Mouse (Mus musculus) neural tube, embryonic 11.5 days (tissue): ENCODE measurements around the gene Nudt8. TPM values are rescaled to one million over a fixed set of nuclear protein-coding genes. Genes with fewer than 3 reads are reported as not detected.

ENCODE experiments used
- ATAC-seq: fragments of 200-750 bp; cut with Nextera tagmentation; 2 replicates; pipeline ENCODE4 v1.8.0; 2017; ENCODE audit warnings: moderate number of reproducible peaks, mild to moderate bottlenecking, moderate TSS enrichment, moderate library complexity; ENCODE audit not compliant: insufficient read depth, low FRiP score, low TSS enrichment
- DNase-seq: peaks from one replicate; pipeline ENCODE4 v3.0.0-alpha.2; 2015; ENCODE audit warnings: low spot score
- H3K27ac ChIP-seq: fragments of 300-500 bp; sonication (generic); 2 replicates; pipeline ENCODE4 v1.5.1; 2014; ENCODE audit warnings: low read depth, mild to moderate bottlenecking, low read length
- H3K27me3 ChIP-seq: fragments of 300-500 bp; sonication (generic); 2 replicates; pipeline ENCODE4 v1.6.1; 2014; ENCODE audit warnings: mild to moderate bottlenecking, low read length, mixed read lengths; ENCODE audit not compliant: control insufficient read depth, insufficient read depth
- H3K36me3 ChIP-seq: fragments of 300-500 bp; sonication (generic); 2 replicates; pipeline ENCODE4 v1.6.1; 2014; ENCODE audit warnings: mild to moderate bottlenecking, low read length, moderate library complexity, mixed read lengths; ENCODE audit not compliant: control insufficient read depth, insufficient read depth
- H3K4me1 ChIP-seq: fragments of 300-500 bp; sonication (generic); 2 replicates; pipeline ENCODE4 v1.6.1; 2014; ENCODE audit warnings: low read length, mixed read lengths; ENCODE audit not compliant: control insufficient read depth, insufficient read depth
- H3K4me2 ChIP-seq: fragments of 300-500 bp; sonication (generic); 2 replicates; pipeline ENCODE4 v1.6.1; 2014; ENCODE audit warnings: low read depth, mild to moderate bottlenecking, moderate library complexity
- H3K4me3 ChIP-seq: fragments of 300-500 bp; sonication (generic); 2 replicates; pipeline ENCODE4 v1.5.1; 2014; ENCODE audit warnings: low read depth, low read length
- H3K9ac ChIP-seq: fragments of 300-500 bp; sonication (generic); 2 replicates; pipeline ENCODE4 v1.6.1; 2014; ENCODE audit warnings: mild to moderate bottlenecking, low read length
- H3K9me3 ChIP-seq: fragments of 300-500 bp; sonication (generic); 2 replicates; pipeline ENCODE4 v1.6.1; 2016; ENCODE audit warnings: low read length; ENCODE audit not compliant: control insufficient read depth
- WGBS: fragments of 180-500 bp; shearing (Covaris S2); extraction: QIAGEN DNeasy Blood & Tissue Kit; methylation state at CpG from one replicate; pipeline ENCODE4 v1.1.7; 2014; 5-methylcytosine and 5-hydroxymethylcytosine counted together
- polyA plus RNA-seq: library from polyadenylated mRNA; unstranded; fragments of >200 nt; fragmentation: Nextera tagmentation; extraction: Ambion mirVana; gene quantifications from 2 replicates; pipeline ENCODE4 v1.2.1, GENCODE M21; 2014

Nudt8 gene
- polyA plus RNA-seq, 1 experiment from 2014 or later, result 20.8 TPM

DNA sequence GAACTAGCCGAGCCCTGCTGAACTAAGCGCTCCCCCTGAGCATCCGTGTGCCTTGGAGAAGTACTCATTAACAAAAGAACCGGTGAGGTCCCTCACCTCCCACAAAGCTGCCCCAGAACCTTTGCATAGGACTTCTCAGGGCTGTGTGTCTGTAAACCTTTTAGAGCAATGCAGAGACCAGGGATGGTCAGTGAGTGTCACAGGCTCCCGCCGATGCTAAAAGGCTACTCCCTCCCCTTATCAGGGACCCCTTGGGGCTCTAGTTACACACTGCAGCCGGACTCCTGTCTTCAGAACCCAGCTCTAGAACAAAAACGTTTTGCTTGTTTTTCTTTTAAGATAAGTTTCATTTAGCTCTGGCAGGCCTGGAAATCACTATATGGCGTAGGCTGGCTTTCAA lies 12.7 kb downstream of the Nudt8 start:
- no peaks in the 10 kb centered on the region for H3K36me3 ChIP-seq
- peaks cover 5% of the 10 kb centered on the region for H3K4me1 ChIP-seq
- H3K27ac ChIP-seq, result no peak overlapping the region
- peak overlapping the region; percentile 5 for H3K9ac ChIP-seq
- peak overlapping the region; percentile 26 for H3K4me2 ChIP-seq
- H3K9me3 ChIP-seq, result no peaks in the 10 kb centered on the region
- DNase-seq (no peak), ATAC-seq (no peak)
- no peaks in the 10 kb centered on the region for H3K27me3 ChIP-seq
- WGBS, result 25% methylated on average over 9 of the region's 9 CpGs
- H3K4me3 ChIP-seq, result peak overlapping the region; percentile 56; the same call in 1 of the 2 replicates

DNA sequence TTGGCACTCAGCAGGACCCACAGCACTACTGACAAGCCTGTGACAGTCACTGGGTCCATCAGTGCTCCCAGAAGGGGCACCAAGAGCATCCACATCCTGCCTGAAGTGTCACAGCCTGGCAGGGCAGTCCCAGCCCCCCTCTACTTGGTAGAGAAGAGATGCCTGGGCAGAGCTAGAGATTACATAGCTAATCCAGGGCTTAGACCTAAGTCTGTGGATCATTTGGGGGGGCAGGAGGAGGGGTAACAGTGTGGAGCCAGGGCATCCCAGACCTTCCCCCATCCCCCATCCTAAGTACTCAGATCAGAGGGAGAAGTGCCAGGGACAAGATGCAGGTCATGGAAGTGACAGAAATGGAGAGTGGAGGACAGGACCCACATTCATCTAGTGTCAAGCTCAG lies 14.4 kb downstream of the Nudt8 start:
- ATAC-seq, result no peak
- H3K36me3 ChIP-seq, result no peaks in the 10 kb centered on the region
- H3K9ac ChIP-seq, result no peak overlapping the region
- H3K27ac ChIP-seq, result no peak overlapping the region
- H3K9me3 ChIP-seq, result no peaks in the 10 kb centered on the region
- no peak overlapping the region for H3K4me3 ChIP-seq
- no peaks in the 10 kb centered on the region for H3K27me3 ChIP-seq
- no peak for DNase-seq
- no peak overlapping the region for H3K4me2 ChIP-seq
- peaks cover 5% of the 10 kb centered on the region for H3K4me1 ChIP-seq

DNA sequence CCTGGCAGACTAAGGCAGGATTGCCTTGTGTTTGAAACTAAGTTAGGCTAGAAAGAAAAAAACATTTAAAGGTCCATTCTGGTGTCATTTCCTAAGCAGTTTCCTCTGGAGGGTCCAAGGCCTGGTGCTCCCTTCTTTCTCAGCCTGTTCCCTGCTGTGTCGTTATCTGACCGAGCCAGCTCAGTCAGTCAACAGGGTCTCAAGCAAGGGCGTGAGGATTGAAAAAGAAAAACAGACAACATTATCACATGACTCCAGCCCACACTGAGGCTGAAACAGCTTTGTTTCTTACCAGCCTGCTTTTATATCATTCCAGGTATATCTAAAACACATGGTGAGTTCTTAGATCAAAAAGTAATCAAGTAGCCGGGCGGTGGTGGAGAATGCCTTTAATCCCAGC lies 15.3 kb downstream of the Nudt8 start:
- WGBS, result 72% methylated on average over 5 of the region's 5 CpGs
- H3K4me3 ChIP-seq, result no peak overlapping the region
- H3K27me3 ChIP-seq, result no peaks in the 10 kb centered on the region
- ATAC-seq, result no peak
- H3K27ac ChIP-seq, result no peak overlapping the region
- no peak overlapping the region for H3K9ac ChIP-seq
- peaks cover 5% of the 10 kb centered on the region for H3K4me1 ChIP-seq
- no peaks in the 10 kb centered on the region for H3K9me3 ChIP-seq
- H3K36me3 ChIP-seq, result no peaks in the 10 kb centered on the region
- no peak for DNase-seq
- H3K4me2 ChIP-seq, result no peak overlapping the region

DNA sequence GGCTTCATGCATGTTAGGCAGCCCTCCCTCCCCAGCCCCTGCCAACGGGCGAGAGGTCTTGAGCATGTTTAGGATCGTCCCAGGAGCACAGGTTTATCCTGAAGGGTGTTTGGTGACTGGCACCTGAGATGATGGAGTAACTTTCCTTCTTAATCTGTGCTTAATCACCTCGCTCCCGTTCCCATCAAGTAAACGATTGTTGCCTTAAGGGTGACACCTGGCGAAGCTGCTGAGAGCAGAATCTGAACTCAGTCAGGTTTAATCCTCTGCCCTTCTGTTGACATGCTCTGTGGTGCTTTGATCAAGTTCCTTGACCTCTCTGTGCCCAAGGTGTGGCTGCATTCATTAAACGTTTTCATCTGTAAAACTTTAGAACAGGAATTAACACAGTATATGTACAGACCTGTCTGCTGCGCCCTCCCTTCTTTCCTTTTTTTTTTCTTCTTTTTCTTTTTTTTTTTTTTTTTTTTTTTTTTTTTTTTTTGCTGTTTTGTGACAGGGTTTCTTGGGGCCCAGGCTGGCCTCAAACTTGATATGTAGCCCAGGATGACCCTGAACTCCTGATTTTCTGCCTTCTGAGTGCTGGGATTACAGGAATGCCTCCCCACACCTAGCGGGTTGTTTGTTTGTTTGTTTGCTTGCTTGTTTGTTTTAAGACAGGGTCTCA lies 17.7 kb downstream of the Nudt8 start:
- no peak overlapping the region for H3K4me2 ChIP-seq
- no peaks in the 10 kb centered on the region for H3K4me1 ChIP-seq
- H3K9me3 ChIP-seq, result no peaks in the 10 kb centered on the region
- H3K4me3 ChIP-seq, result no peak overlapping the region
- ATAC-seq (no peak), DNase-seq (no peak)
- H3K27me3 ChIP-seq, result no peaks in the 10 kb centered on the region
- H3K27ac ChIP-seq, result no peak overlapping the region
- H3K36me3 ChIP-seq, result no peaks in the 10 kb centered on the region
- H3K9ac ChIP-seq, result no peak overlapping the region
- 67% methylated on average over 10 of the region's 10 CpGs for WGBS

DNA sequence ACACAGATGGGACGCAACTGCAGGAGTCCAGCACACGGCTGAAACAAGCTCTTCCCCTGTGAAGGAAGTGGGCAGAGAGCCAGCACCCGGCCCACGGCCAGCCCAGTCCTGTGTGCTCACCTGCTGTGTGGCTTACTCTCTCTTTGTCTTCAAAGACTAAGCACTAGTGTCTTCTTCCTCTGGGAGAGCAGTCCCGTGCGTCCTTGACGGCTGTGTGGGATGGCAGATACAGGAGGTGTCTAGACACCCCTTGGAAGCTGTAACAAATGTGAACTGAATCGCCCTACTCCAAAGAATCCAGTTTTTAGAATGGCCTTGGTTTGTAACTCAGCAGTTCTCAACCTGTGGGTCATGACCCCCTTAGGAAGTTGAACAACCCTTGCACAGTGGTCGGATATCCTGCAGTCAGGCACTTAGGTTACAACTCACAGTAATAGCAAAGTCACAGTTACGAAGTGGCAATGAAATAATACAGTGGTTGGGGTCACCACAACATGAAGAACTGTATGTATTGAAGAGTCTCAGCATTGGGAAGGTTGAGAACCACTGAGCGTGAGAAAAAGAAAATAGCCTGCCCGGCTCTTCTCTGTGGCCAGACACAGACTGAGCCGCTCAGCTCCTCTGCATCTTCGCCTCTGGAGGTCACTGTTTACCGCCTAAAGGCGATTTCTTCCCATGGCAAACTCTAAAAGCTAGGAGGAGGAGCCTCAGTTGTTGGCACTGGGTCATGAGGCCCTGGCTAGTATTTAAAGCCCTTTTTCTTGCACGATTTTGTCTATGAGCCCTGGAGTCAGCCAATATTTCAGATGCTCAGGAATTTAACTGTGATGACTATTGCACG lies 18.6 kb downstream of the Nudt8 start:
- WGBS, result 37% methylated on average over 18 of the region's 18 CpGs
- no peak overlapping the region for H3K4me3 ChIP-seq
- H3K9ac ChIP-seq, result no peak overlapping the region
- no peaks in the 10 kb centered on the region for H3K36me3 ChIP-seq
- ATAC-seq, result no peak
- no peaks in the 10 kb centered on the region for H3K9me3 ChIP-seq
- H3K27ac ChIP-seq, result no peak overlapping the region
- H3K27me3 ChIP-seq, result no peaks in the 10 kb centered on the region
- no peaks in the 10 kb centered on the region for H3K4me1 ChIP-seq
- H3K4me2 ChIP-seq, result no peak overlapping the region
- DNase-seq, result peak; percentile 73

DNA sequence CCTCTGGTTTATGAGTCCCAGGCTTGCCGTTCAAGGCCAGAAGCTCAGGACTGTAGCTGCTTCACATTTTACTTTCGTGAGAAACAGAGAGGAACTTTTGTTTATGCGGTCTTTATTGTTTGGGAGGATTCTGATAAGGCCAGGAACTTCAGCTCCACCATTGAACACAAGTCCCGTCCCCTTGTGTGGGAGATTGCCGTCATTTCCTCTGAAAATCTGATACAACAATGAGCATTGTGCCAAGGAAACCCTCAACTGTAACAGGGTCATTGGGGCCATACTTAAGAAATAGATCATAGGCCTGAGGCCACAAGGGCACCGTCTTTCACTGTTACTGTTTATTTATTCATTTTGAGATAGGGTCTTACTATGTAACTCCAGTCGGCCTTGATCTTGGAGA lies 22.8 kb downstream of the Nudt8 start:
- 74% methylated on average over 7 of the region's 7 CpGs for WGBS
- H3K9ac ChIP-seq, result no peak overlapping the region
- ATAC-seq, result no peak

DNA sequence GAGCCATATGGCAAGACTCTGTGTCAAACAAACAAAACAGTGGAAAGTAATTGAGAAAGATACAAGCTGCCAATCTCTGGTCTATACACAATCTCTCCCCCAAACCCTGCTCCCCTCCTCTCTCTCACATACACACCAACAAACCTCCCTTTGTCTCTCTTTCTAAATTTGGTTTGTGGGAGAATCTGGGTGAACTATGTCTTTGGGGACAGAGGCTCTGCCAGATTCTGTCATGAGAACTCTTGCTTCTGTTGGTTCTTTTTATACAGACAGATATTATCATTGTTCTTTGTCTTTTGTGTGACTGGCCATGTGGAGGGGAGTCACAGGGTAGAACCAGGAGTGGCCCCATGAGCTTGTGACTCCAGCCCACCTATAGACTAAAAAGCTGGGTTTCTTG lies 27.2 kb downstream of the Nudt8 start:
- no peaks in the 10 kb centered on the region for H3K27me3 ChIP-seq
- no peaks in the 10 kb centered on the region for H3K9me3 ChIP-seq
- no peaks in the 10 kb centered on the region for H3K4me1 ChIP-seq
- no peaks in the 10 kb centered on the region for H3K36me3 ChIP-seq
- no peak overlapping the region for H3K4me2 ChIP-seq
- DNase-seq, result no peak
- no peak overlapping the region for H3K9ac ChIP-seq
- ATAC-seq, result no peak
- no peak overlapping the region for H3K4me3 ChIP-seq
- H3K27ac ChIP-seq, result no peak overlapping the region

More for the DNA sequence above, 22.8 kb downstream of the Nudt8 start:
- Histone ChIP-seq H3K27me3 (no peaks in the 10 kb centered on the region), H3K27ac (no peak overlapping the region), H3K36me3 (no peaks in the 10 kb centered on the region), H3K4me1 (no peaks in the 10 kb centered on the region), H3K4me2 (no peak overlapping the region), H3K4me3 (no peak overlapping the region), H3K9me3 (no peaks in the 10 kb centered on the region)
- no peak for DNase-seq

DNA sequence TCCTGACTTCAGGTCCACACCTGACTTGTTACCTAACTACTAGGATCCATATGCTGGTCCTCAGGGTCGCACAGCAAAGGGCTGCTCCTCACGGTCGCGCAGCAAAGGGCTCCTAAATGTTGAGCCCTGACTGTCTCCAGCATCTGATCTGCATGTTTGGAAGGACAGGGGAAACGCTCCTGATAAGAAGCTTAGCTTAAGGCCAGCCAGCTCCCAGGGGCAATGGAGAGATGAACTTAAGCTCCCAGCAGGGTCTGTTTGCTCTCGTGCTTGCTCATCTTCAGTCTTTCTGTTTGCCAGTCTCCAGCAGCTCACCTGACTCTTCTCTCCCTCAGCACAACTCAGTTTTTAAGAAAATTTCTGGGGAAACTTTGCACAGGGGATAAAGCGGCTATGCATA lies 32.3 kb downstream of the Nudt8 start:
- no peaks in the 10 kb centered on the region for H3K9me3 ChIP-seq
- DNase-seq, result no peak
- H3K4me1 ChIP-seq, result no peaks in the 10 kb centered on the region
- no peaks in the 10 kb centered on the region for H3K36me3 ChIP-seq
- H3K4me2 ChIP-seq, result no peak overlapping the region
- no peak overlapping the region for H3K27ac ChIP-seq
- 66% methylated on average over 7 of the region's 7 CpGs for WGBS
- no peaks in the 10 kb centered on the region for H3K27me3 ChIP-seq
- no peak for ATAC-seq
- H3K4me3 ChIP-seq, result no peak overlapping the region
- H3K9ac ChIP-seq, result no peak overlapping the region

DNA sequence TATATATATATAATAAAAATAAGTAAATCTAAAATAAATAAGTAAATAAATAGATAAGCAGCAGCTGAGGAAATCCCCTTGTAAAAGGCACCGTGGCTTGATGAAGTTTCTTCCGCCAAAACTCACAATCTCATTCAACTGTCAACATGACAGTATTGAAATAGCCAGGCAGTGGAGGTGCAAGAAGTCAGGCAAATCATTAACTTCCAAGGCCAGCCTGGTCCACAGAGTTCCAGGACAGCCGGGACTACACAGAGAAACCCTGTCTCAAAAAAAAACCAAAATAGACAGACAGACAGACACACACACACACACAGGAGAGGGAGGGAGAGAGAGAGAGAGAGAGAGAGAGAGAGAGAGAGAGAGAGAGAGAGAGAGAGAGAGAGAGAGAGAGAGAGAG lies 32.9 kb downstream of the Nudt8 start:
- Histone ChIP-seq H3K36me3 (no peaks in the 10 kb centered on the region), H3K9me3 (no peaks in the 10 kb centered on the region)
- 77% methylated on average over 3 of the region's 3 CpGs for WGBS

More for the DNA sequence above, 32.9 kb downstream of the Nudt8 start:
- no peak overlapping the region for H3K27ac ChIP-seq
- ATAC-seq, result no peak
- DNase-seq, result no peak
- H3K4me3 ChIP-seq, result no peak overlapping the region
- no peaks in the 10 kb centered on the region for H3K27me3 ChIP-seq
- H3K4me2 ChIP-seq, result no peak overlapping the region
- H3K9ac ChIP-seq, result no peak overlapping the region
- no peaks in the 10 kb centered on the region for H3K4me1 ChIP-seq
